Mouse (Mus musculus) cerebral cortex, adult 2 months (tissue): ENCODE measurements around the gene Cfap73.

Experiments
- WGBS: fragments of 180-500 bp; shearing (Covaris S2); methylation state at CpG from one replicate; pipeline ENCODE4 v1.1.7; 2018; 5-methylcytosine and 5-hydroxymethylcytosine counted together

Gene Cfap73

DNA sequence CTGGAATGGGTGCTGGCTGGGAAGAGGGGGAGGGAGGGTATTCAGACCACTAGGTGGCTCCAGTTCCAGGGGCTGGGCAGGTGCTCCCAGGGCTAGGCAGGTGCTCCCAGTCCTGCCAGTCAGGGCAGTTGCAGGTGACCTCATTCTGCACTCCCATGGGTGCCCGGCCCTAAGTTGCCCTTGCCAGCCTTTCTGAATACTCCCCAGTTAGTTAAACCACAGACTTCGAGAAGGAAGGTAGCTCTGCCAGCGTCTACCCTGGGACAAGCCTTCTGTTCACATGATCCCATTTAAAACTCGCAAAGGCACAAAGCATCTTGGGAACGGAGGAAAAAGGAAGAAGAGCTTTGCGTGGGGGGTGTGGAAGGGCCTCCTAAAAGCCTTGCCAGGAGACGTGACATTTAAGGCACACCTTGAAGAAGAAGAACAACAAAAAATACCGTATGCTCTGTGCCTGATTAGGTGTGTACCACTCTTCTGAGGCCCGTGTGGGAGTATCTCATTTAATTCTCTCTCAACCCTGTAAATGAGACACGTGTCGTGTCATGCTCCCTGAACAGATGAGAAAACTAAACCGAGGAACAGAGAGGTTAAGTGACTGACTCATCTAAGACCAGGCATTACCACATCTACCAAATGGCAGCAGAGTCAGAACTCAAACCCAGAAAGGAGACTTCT is 13.9 kb upstream of the Cfap73 start:
- 22% methylated on average over 12 of the region's 12 CpGs for WGBS

DNA sequence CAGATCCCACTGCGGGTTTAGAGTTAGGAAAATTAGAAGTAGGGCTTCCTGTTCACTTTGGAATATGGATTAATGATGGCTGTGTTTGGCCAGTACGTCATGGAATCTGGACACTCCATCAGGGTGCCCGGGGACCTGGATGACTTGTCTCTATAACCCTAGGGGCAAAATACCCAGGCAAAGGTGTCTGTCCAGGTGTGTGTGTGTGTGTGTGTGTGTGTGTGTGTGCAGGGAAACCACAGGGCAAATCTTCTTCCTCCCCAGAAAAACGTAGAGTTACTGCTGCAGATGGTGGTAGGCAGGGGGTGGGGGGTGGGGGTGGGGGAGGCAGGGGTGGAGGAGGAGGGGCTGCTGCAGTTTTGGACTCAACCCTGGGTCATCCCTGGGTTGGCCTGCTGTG is 13.3 kb upstream of the Cfap73 start:
- 84% methylated on average over 4 of the region's 4 CpGs for WGBS

DNA sequence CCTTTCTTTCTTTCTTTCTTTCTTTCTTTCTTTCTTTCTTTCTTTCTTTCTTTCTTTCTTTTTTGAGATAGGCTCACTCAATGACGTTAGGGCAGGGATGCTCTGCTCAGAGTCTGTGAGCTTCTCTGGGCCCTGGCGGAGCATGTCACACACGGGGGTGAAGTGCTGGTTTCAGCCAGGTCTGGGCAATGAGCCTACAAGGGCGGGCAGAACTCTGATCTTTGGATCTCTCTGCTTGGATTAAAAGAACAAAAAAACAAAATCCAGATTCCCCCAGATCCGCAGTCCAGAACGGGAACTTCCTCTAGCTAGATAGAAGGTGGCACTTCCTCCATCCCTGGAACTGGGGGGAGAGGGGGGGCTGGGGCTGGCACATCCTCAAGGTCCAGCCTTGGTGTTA is 11.8 kb upstream of the Cfap73 start:
- 35% methylated on average over 6 of the region's 6 CpGs for WGBS

DNA sequence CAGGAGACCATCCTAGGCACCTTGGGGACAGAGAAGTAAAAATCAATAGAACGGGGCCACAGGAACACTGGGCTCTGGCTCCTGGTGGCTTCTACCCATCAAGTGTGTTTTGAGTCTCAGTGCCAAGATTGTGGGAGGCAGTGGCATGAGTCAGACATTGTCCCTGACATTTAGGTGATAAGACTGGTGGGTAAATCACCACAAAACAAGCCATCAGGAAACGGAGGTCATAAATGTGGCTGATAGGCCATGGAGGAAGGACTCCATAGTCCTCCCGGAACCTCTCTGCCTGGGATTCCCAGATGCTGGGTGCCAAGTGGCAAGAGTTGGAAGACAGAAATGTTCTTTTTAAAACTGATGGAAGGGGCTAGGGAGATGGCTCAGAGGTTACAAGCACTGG is 10.2 kb upstream of the Cfap73 start:
- 78% methylated on average over 3 of the region's 3 CpGs for WGBS

DNA sequence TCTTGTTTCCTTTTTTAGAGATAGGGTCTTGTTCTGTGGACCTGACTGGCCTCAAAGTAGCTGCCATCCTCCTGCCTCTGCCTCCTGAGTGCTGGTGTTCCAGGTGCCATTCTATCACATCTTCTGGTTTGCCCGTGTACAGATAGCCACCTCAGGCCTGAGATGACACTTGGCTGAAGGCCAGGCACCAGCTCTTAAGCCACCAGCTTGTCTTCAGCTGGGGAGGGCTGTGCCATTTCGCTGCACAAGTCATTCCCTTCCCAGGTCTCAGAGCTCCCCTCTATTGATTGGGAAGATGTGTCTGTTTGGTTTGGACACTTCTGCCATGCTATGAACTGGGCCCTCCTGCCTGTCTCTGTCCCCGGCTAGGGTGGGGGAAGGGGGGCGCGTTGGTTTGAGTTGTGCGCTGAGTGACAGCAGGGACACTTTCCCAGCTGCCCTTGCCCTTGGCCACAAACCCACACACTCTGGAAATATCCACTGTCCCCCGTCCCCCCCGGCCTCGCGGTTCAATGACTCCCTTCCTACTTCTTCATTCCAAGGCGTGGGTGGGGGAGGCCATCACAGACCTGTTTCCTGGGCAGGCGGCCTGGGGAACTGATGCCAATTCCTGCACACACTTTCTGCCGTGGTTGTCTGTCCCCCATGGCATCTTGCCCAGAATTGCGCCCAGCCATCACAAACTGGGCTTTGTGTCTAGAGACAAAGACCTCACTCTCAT is 9.5 kb upstream of the Cfap73 start:
- WGBS: 43% methylated on average over 14 of the region's 14 CpGs

DNA sequence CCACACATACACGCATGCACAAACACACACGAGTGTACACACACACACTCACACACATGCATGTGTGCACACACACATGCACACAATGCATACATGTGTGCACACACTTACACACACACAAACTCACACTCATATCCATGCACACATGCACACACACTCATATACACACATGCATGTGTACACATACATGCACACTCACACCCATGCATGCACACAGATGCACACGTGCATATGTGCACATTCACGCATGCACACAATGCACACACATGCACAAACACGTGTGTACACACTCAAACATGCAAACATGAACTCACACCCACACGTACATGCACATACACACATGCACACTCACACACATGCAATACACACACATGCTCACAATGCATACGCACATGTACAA is 6.1 kb upstream of the Cfap73 start:
- WGBS: 92% methylated on average over 7 of the region's 7 CpGs

DNA sequence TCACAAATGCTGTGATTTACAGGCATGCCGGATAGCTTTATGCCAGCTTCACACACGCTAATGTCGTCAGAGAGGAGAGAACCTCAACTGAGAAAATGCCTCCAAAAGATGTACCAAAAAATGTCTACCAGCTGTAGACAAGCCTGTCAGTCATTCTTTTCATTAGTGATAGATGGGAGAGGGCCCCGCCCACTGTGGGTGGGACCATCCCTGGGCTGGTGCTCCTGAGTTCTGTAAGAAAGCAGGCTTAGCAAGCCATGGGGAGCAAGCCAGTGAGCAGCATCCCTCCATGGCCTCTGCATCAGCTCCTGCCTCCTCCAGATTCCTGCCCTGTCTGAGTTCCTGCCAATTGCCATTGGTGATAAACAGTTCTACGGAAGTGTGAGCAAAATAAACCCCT is 1.6 kb upstream of the Cfap73 start:
- WGBS: 63% methylated on average over 5 of the region's 5 CpGs

DNA sequence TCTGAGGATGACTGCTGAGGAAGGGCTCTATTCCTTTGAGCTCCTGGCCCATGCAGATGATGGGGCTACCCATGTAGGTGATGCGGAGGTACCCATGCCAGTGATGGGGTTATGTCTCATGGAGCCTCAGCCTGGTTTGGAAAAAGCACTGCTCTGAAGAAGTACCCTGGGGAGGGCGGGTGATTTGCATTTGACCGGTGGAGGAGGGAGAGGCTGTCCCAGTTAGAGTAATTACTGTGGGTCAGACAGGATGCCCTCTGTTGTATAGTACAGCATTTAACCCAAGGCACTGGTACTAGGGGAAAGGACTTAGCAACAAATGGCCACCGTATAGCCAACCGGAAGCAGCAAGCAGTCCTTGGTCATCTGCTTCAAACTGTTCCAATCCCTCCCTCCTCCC is 825 bp upstream of the Cfap73 start:
- WGBS: 64% methylated on average over 5 of the region's 5 CpGs

DNA sequence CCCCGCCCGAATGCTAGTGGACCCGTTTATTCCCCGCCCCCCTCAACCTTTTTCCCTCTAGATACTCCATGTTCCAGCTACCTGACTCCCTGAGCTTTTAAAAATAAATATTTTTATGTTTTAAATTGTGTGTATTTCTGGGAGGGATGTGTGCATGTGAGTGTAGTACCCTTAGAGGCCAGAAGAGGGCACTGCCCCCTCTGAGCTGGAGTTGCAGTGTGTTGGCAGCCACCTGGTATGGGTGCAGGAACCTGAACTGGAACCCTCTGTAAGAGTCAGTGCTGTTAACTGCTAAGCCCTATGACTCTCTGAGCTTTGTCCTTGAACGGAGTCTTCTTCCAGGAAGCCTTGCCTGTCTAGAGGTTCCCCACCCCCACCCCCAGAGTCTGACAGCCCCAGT is 2.1 kb downstream of the Cfap73 start:
- 90% methylated on average over 5 of the region's 5 CpGs for WGBS

DNA sequence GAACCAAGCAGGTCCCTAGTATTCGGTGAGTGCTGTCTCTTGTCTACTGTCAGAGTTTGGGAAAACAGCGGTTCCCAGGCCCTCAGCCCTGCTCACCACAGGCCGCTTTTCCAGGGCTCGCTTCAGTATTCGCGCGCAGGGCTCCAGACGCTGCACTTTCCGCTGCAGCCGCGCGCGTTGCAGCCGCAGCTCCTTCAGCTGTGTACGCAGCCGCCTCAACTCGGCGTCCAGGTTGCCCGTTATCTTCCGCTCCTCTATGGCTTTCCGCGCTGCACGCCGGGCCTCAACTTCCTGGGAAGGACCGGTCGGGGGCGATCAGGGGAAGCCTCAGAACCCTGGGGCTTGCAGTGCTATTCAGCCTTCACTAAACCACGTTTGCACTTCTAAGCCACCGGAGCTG is 2.9 kb downstream of the Cfap73 start:
- 18% methylated on average over 29 of the region's 29 CpGs for WGBS

DNA sequence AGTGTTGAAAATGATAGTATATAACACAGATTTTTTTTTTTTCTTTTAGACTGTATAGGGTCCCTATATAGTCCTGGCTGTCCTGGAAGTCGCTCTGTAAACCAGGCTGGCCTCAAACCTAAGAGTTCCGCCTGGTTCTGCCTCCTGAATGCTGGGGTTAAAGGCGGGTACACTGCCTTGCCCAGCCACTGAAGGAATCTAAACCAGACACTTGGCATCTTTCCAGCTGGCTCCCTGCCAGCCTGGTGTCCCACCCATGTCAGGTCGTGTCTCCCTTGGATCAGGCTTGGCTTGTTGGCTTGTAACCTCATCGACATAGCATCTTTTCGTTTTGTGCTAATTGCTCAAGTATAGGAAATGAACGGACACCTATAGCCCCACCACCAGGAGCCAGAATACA is 5.4 kb downstream of the Cfap73 start:
- 62% methylated on average over 7 of the region's 7 CpGs for WGBS

DNA sequence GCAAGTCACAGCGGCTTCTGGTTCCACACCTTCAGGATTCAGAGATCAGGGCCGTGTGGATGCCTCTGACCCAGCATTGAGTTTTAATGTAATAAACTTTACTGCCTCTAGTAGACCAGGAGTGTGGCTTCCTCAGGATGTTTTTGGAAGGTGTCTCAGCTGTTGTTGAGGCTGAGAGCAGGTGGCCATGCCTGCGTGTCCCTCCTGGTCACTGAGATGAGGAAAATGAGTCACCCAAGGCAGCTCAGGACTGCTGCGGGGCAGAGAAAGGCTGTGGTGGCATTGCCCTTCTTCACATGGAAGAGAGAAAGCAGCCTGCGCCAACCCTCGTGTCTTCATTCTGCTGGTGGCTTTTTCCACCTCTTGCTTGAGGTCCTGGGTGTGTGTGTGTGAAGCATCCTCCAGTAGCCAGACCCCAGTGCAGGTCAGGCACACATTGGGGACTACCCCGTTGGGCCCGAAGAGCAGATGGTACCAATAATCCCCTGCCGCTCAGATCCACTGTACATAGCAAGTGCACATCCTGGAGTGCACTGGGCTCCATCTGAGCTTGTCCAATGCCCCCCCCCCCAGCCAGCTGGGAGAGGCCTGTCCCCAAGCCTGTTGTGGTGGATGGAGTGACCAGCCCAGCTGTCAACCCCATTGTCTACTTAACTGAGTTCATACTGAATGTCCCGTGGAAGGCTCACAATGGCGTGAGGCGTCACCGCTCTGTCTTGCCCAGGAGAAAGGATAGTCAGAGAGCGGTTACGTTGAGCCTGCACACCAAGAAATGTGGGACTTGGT is 6.3 kb downstream of the Cfap73 start:
- WGBS: 90% methylated on average over 15 of the region's 15 CpGs

DNA sequence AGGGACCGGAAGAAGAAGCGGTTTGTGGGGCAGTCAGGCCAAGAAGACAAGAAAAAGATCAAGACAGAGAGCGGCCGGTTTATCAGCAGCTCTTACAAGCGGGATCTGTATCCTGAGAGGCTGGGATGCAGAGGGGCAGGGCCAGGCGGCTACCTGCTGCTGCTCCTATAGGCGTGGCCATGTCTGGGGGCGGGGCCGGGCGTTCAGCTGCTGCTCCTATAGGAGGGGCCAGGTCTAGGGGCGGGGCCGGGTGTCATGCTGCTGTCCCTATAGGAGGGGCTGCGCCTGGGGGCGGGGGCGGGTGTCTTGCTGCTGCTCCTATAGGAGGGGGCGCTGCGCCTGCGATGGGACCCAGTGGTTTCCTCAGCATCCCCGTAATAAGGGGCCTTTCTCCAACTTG is 7.6 kb downstream of the Cfap73 start:
- 71% methylated on average over 18 of the region's 19 CpGs for WGBS

DNA sequence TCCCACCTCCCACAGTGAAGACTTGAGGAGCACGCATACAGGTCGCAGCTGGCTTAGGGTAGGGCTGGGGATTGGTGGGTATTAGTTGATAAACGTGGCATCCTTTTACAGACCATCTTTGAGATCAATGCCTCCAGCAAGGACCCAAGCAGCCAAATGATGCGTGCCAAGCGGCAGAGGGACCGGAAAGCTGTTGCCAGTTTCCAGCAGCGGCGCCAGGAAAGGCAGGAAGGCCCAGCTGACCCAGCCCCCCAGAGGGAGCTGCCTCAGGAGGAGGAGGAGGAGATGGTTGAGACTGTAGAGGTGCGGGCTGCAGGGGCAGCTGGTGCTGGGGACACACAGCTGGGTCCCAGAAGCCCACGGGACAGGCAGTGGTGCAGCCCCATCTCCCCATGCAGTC is 9.6 kb downstream of the Cfap73 start:
- WGBS: 68% methylated on average over 10 of the region's 10 CpGs

DNA sequence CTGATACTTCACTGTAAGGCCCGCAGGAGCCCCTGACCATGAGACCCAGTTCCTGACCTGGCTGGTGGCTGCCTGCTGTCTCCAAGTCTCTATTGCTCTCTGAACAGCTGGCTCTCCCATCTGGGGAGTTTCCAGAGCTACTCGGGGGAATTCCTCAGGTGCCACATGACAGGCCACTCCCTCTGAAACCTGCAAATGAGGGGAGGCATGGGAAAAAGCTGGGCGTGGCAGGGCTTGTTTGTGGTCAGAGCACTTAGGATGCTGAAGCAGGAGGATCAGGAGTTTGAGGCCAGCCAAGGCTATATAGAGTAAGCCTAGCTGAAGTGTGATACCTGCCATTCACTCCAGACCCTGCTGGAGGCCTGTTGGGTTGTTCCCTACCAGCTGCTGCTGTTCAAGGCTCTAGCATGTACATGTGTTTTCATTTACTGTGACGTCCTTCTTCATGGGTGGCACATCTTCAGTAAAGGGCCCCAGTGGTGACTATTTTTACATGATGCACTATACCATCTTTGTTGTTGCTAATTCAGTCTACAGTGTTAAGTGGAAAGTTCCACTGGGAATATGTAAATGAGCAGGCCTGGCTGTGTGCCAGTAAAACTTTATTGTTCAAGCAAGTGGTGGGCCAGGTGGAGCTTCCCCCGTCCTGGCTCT is 11.7 kb downstream of the Cfap73 start:
- WGBS: 58% methylated on average over 5 of the region's 5 CpGs

DNA sequence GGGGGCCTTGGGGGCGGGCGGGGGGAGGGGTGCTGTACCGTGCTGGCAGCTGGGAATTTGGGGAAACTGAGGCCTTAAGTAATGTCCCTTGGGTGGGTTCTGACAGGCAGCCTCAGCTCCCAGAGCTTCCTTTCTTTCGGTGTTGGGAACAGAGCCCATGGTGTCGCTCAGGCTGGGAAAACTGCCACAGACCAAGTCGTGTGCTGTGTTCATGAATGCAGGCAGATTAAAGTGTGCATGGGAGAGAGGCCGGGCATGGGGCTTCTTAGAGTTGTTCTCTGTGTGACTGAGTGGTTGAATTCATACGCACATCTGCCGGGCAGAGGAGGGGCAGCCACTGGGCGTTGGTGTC is 12.2 kb downstream of the Cfap73 start:
- 46% methylated on average over 10 of the region's 10 CpGs for WGBS

DNA sequence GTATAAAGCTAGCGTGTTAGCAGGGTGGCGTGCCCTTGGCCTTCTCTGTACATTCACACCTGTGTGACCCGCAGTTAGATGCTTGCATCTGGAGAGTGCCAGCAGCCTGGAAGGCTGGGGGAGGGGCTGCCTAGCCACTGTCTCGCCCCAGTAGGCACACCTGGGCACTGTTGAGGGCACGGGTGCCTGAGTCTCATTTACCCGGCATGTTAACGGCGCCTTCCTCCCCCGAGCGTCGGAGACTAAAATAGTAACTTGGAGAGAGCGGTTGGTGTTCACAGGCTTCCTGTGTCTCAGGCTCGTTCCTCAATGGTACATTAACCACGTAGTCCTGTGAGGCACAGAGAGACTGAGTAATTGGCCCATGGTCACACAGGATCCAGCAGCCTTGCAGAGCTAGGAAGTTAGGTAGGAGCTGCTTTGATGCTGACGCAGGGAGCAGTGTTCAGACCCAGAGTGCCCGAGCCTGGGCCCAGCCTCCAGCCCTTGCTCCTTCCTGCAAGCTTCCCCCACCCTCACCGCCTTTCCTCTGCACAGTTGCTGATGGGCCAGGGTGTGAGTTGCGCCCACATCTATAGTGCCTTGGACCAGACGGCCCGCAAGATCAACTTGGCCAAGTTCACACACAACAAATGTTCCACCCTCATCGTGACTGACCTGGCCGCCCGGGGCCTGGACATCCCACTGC is 12.8 kb downstream of the Cfap73 start:
- WGBS: 50% methylated on average over 23 of the region's 23 CpGs

DNA sequence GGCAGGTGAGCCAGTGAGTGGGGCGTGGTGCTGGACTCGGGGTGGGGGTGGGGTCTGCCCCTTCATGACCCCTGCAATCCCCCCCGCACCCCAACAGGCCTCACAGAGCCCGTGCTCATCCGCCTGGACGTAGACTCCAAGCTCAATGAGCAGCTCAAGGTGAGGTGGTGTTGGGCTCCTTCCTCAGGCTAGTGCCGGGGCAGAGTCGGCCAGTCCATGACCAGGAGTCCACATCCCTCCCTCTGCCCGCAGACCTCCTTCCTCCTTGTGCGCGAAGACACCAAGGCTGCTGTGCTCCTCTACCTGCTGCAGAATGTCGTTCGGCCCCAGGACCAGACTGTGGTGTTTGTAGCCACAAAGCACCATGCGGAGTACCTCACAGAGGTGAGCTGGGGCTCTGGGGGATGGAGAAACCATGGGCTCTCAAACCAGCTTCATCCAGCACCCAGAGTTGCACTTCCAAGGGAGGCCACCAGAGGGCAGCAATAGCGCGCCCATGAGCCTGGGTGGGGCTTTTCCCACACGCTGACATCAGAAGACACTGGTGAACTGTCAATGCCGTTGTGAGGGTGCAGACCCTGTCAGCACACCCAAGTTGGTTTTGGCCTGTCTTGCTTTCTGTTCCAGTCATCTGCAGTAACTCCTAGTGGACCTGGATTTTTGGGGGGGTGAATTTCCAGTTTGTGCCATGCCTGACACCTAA is 13.5 kb downstream of the Cfap73 start:
- WGBS: 67% methylated on average over 18 of the region's 18 CpGs

DNA sequence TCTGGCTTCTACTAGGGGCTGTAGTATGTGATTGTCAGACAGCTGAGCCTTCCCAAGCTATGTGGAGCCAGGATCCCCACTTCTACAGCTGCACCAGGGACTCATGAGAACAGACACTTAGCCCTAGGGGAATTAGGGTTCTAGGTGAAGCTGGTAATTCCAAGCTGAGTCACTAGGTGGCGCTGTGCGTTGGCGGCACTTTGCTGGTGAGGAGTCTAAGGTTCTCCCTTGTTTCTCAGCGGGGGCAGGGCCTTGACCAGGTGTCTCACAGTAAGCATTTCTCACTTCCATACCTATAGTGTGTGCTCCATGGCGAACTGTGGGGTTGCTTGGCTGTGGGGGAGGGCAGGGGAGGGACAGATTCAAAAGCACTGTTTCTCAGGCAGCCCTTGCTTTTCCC is 14.8 kb downstream of the Cfap73 start:
- 18% methylated on average over 5 of the region's 5 CpGs for WGBS

DNA sequence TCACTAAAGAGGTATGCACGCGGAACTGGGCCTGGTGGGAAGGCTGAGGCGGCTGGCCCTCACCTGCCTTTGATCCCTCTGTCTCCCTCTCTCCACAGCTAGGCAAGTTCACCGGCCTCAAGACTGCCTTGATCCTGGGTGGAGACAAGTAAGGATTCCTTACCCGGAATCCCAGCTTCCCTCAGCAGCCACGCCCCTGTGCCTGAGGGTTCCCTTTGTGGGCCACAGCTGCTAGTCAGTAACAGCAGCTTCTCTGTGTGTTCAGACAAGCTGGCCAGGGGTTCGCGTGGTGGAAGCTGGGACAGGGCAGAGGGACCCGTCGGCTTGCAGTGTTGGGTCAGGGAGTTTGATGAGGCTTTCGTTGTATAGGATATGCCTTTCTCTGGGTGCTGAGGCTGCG is 15.3 kb downstream of the Cfap73 start:
- 77% methylated on average over 12 of the region's 12 CpGs for WGBS

DNA sequence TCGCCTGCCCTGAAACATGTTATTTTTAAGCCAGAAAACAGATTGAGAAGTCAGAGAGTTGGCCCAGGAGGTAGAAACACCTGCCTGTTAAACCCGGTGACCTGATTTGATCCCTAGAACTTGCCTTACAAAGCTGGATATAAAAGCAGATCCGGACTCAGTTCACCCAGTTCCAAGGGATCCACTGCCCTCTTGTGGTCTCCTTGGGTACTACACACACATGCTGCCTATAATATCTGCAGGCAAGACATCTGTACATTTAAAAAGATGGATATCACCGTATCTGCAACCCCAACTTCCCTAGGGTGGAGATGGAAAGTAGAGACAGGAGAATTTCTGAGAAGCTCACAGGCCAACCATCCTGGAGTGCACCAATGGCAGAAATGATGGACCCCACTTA is 18.1 kb downstream of the Cfap73 start:
- WGBS: 91% methylated on average over 4 of the region's 4 CpGs
